Mouse (Mus musculus) neural tube, embryonic 13.5 days (tissue): ENCODE results near the gene Eif4enif1. TPM values are rescaled to one million over a fixed set of nuclear protein-coding genes. Genes with fewer than 3 reads are reported as not detected.
A peak's percentile ranks its signal among the peaks of the same experiment; 100 is the strongest.

ENCODE experiments used
- ATAC-seq: fragments of 200-750 bp; cut with Nextera tagmentation; 2 replicates; pipeline ENCODE4 v1.8.0; 2017; ENCODE audit warnings: low read depth, mild to moderate bottlenecking, moderate TSS enrichment, moderate library complexity
- H3K27ac ChIP-seq: fragments of 300-500 bp; sonication (generic); replicated peaks from 2 replicates; pipeline ENCODE4 v1.5.1; 2015; ENCODE audit warnings: moderate library complexity, mild to moderate bottlenecking, inconsistent platforms
- H3K27me3 ChIP-seq: fragments of 300-500 bp; sonication (generic); 2 replicates; pipeline ENCODE4 v1.6.1; 2015; ENCODE audit warnings: mild to moderate bottlenecking, inconsistent platforms
- H3K36me3 ChIP-seq: fragments of 300-500 bp; sonication (generic); 2 replicates; pipeline ENCODE4 v1.6.1; 2015; ENCODE audit warnings: mild to moderate bottlenecking, inconsistent platforms
- H3K4me1 ChIP-seq: fragments of 300-500 bp; sonication (generic); replicated peaks from 2 replicates; pipeline ENCODE4 v1.6.1; 2015; ENCODE audit warnings: inconsistent platforms
- H3K4me2 ChIP-seq: fragments of 300-500 bp; sonication (generic); 2 replicates; pipeline ENCODE4 v1.6.1; 2015; ENCODE audit warnings: inconsistent platforms, mild to moderate bottlenecking, moderate library complexity
- H3K4me3 ChIP-seq: fragments of 300-500 bp; sonication (generic); 2 replicates; pipeline ENCODE4 v1.5.1; 2015; ENCODE audit warnings: mild to moderate bottlenecking, inconsistent platforms
- H3K9ac ChIP-seq: fragments of 300-500 bp; sonication (generic); 2 replicates; pipeline ENCODE4 v1.6.1; 2015; ENCODE audit warnings: moderate library complexity, mild to moderate bottlenecking, inconsistent platforms
- H3K9me3 ChIP-seq: fragments of 300-500 bp; sonication (generic); 2 replicates; pipeline ENCODE4 v1.6.1; 2016; ENCODE audit warnings: inconsistent platforms
- WGBS: fragments of 180-500 bp; shearing (Covaris S2); methylation state at CpG from one replicate; pipeline ENCODE4 v1.1.7; 2015; 5-methylcytosine and 5-hydroxymethylcytosine counted together
- polyA plus RNA-seq: library from polyadenylated mRNA; unstranded; fragments of >200 nt; fragmentation: Nextera tagmentation; extraction: Ambion mirVana; gene quantifications from 2 replicates; pipeline ENCODE4 v1.2.1, GENCODE M21; 2015

Gene Eif4enif1
- polyA plus RNA-seq, 1 experiment from 2014 or later = 53.0 TPM

GRCm38 (mm10) chr11:3285940-3286339 is 83.7 kb downstream of the Eif4enif1 start:
- Histone ChIP-seq H3K9me3 (peaks cover 5% of the 10 kb centered on the region; the same call in 1 of the 2 replicates), H3K36me3 (no peaks in the 10 kb centered on the region), H3K4me3 (no peak overlapping the region), H3K27ac (no peak overlapping the region), H3K27me3 (no peaks in the 10 kb centered on the region), H3K4me2 (no peak overlapping the region), H3K9ac (no peak overlapping the region), H3K4me1 (peaks cover 17% of the 10 kb centered on the region)
- WGBS = 90% methylated on average over 3 of the region's 3 CpGs
- ATAC-seq = no peak

GRCm38 (mm10) chr11:3287131-3287530 is 84.9 kb downstream of the Eif4enif1 start:
- no peaks in the 10 kb centered on the region for H3K9me3 ChIP-seq
- H3K27me3 ChIP-seq = no peaks in the 10 kb centered on the region
- no peak overlapping the region for H3K4me2 ChIP-seq
- no peak overlapping the region for H3K27ac ChIP-seq
- 0 out of 2 replicates have a peak overlapping the region, but pooled peaks have one; percentile 8 for H3K9ac ChIP-seq
- no peak overlapping the region for H3K4me3 ChIP-seq
- no peak for ATAC-seq
- peaks cover 27% of the 10 kb centered on the region for H3K4me1 ChIP-seq
- no peaks in the 10 kb centered on the region for H3K36me3 ChIP-seq
- 34% methylated on average over 6 of the region's 6 CpGs for WGBS

GRCm38 (mm10) chr11:3287921-3288320 is 85.7 kb downstream of the Eif4enif1 start:
- H3K9ac ChIP-seq = peak overlapping the region; percentile 98
- H3K4me1 ChIP-seq = peaks cover 35% of the 10 kb centered on the region
- no peaks in the 10 kb centered on the region for H3K27me3 ChIP-seq
- no peaks in the 10 kb centered on the region for H3K36me3 ChIP-seq
- H3K4me2 ChIP-seq = peak overlapping the region; percentile 98
- no peaks in the 10 kb centered on the region for H3K9me3 ChIP-seq
- ATAC-seq = no peak
- 62% methylated on average over 5 of the region's 5 CpGs for WGBS
- H3K4me3 ChIP-seq = peak overlapping the region; percentile 80
- peak overlapping the region; percentile 100 for H3K27ac ChIP-seq

DNA sequence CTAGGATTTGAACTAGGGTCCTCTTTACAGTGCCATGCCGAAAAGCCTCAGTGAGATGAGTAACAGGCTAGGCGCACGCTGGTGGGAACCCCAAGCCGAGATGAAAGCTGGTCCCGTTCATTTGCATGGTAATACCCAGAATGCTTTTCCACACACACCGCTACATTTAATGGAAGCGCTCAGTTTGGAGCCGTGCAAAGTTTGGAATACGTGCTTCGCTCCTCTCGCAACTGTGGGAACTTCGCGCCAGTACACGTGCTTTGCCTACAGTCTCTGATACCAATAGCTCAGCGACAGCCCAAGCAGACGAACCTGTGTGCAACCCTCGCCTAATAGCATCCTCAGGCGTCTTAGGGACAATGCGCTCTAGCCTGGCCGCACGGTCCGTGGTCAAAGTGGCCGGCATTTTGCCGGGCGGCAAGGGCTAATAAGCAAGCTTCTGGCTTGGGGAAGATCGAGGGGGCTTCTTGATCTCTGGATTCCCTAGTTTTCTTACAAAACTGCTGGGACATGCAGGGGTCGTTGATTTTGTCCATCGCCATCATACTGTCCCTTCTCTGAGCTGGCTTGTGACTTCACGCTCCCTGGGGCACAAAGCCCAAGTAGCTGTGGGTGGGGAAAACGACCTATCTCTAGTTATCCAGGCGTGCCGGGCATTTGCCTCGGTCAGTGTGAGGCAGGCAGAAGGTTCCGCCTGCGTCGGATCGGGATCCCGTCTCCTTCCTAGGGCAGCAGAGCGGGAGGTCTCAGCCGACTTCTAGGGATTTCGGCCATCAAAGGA is 86.5 kb downstream of the Eif4enif1 start, which contains the start of gene Patz1:
TSS of gene Patz1 (plus strand) at position 354 of the 781 bp plus-strand sequence.
- under 1% methylated on average over 41 of the region's 41 CpGs for WGBS
- H3K27ac ChIP-seq = peak within 1 kb of the TSS; percentile 100
- H3K27me3 ChIP-seq = no peaks in the 10 kb centered on the region
- peaks cover 43% of the 10 kb centered on the region for H3K4me1 ChIP-seq
- H3K4me3 ChIP-seq = peak within 1 kb of the TSS; percentile 80
- peak within 1 kb of the TSS; percentile 98 for H3K9ac ChIP-seq
- ATAC-seq = peak; percentile 46
- peak within 1 kb of the TSS; percentile 98 for H3K4me2 ChIP-seq
- peaks cover 5% of the 10 kb centered on the region for H3K36me3 ChIP-seq
- no peaks in the 10 kb centered on the region for H3K9me3 ChIP-seq

DNA sequence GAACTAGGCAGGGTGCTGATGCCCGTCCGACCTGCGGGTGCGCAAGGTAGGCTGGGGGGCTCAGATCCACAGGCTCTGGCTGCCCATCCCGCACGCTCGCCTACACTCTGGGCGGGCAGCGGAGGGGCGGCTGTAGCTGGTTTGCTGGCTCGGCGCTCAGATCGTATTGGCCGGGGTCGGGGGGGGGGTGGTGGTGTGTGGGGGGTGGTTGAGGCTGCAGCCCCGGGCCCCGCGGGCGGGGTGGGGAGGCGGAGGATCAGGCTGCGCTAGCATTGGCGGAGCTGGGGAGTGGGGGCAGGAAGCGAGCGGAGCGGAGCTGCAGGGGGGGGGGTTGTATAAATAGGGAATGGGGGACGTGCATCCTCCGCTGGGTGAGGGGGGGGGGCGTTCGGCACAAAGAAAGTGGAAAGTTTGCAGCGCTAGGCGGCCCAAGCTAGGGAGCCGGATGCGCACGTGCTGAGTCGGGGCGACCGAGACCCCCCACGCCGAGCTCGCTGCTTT is 87.2 kb downstream of the Eif4enif1 start:
- H3K27me3 ChIP-seq = no peaks in the 10 kb centered on the region
- peaks cover 49% of the 10 kb centered on the region for H3K4me1 ChIP-seq
- peak overlapping the region; percentile 98 for H3K4me2 ChIP-seq
- H3K9ac ChIP-seq = peak overlapping the region; percentile 98
- peak; percentile 86 for ATAC-seq
- under 1% methylated on average over 37 of the region's 40 CpGs for whole genome bisulfite sequencing
- peak overlapping the region; percentile 100 for H3K27ac ChIP-seq
- H3K4me3 ChIP-seq = peak overlapping the region; percentile 80
- no peaks in the 10 kb centered on the region for H3K9me3 ChIP-seq
- H3K36me3 ChIP-seq = peaks cover 11% of the 10 kb centered on the region

GRCm38 (mm10) chr11:3289803-3290639 is 87.8 kb downstream of the Eif4enif1 start:
- H3K9ac ChIP-seq = peak overlapping the region; percentile 98
- ATAC-seq = peak; percentile 64
- no peaks in the 10 kb centered on the region for H3K27me3 ChIP-seq
- peak overlapping the region; percentile 80 for H3K4me3 ChIP-seq
- WGBS = under 1% methylated on average over 89 of the region's 92 CpGs
- no peaks in the 10 kb centered on the region for H3K9me3 ChIP-seq
- peaks cover 56% of the 10 kb centered on the region for H3K4me1 ChIP-seq
- H3K36me3 ChIP-seq = peaks cover 18% of the 10 kb centered on the region
- peak overlapping the region; percentile 98 for H3K4me2 ChIP-seq
- peak overlapping the region; percentile 100 for H3K27ac ChIP-seq

GRCm38 (mm10) chr11:3290640-3291310 is 88.6 kb downstream of the Eif4enif1 start:
- ATAC-seq = peak; percentile 2; the same call in 1 of the 2 replicates
- no peaks in the 10 kb centered on the region for H3K9me3 ChIP-seq
- H3K27me3 ChIP-seq = no peaks in the 10 kb centered on the region
- H3K4me1 ChIP-seq = peaks cover 63% of the 10 kb centered on the region
- under 1% methylated on average over 50 of the region's 50 CpGs for WGBS
- H3K27ac ChIP-seq = peak overlapping the region; percentile 100
- peak overlapping the region; percentile 80 for H3K4me3 ChIP-seq
- H3K4me2 ChIP-seq = peak overlapping the region; percentile 98
- peaks cover 25% of the 10 kb centered on the region for H3K36me3 ChIP-seq
- H3K9ac ChIP-seq = peak overlapping the region; percentile 98

DNA sequence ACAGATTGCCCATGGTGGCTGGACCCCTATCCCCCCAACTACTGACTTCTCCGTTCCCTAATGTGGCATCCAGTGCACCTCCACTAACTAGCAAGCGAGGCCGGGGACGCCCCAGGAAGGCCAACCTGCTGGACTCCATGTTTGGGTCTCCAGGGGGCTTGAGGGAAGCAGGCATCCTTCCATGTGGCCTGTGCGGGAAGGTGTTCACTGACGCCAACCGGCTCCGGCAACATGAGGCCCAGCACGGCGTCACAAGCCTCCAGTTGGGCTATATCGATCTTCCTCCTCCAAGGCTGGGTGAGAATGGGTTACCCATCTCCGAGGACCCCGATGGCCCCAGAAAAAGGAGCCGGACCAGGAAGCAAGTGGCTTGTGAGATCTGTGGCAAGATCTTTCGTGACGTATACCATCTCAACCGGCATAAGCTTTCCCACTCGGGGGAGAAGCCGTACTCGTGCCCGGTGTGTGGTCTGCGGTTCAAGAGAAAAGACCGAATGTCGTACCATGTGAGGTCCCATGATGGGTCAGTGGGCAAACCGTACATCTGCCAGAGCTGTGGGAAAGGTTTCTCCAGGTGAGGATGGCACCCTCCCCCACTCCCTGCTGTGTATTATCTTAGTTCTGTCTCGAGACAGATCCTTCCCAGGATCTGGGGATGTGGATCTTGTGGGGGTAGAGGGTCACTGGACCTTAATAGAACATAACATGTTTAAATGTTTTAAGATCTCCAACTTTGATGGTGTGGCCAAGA is 89.3 kb downstream of the Eif4enif1 start:
- ATAC-seq = no peak
- no peaks in the 10 kb centered on the region for H3K9me3 ChIP-seq
- peak overlapping the region; percentile 98 for H3K4me2 ChIP-seq
- H3K9ac ChIP-seq = peak overlapping the region; percentile 98
- peak overlapping the region; percentile 80 for H3K4me3 ChIP-seq
- under 1% methylated on average over 26 of the region's 26 CpGs for WGBS
- peaks cover 70% of the 10 kb centered on the region for H3K4me1 ChIP-seq
- H3K27me3 ChIP-seq = no peaks in the 10 kb centered on the region
- peak overlapping the region; percentile 100 for H3K27ac ChIP-seq
- peaks cover 32% of the 10 kb centered on the region for H3K36me3 ChIP-seq

DNA sequence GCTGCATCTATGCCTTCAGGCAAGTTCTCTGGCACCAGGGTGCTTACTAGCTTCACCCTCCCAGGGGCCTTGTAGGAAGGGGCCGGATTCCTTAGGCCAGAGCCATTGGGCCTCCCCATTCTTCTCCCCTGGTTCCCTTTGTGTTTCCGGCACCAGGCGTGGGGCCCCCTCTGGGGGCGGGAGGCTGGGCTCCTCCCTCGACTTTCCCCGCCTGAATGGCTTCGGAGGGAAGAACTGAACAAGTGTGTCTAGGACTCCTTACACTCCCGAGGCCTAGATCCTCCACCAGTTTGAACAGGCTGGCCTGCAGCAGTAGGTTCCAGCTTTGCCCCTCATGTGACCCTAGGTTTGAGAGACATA is 89.8 kb downstream of the Eif4enif1 start:
- H3K36me3 ChIP-seq = peaks cover 38% of the 10 kb centered on the region
- H3K4me3 ChIP-seq = peak overlapping the region; percentile 80
- H3K4me2 ChIP-seq = peak overlapping the region; percentile 98
- ATAC-seq = peak; percentile 1; the same call in 1 of the 2 replicates
- peak overlapping the region; percentile 98 for H3K9ac ChIP-seq
- WGBS = 0% methylated on average over 8 of the region's 8 CpGs
- no peaks in the 10 kb centered on the region for H3K9me3 ChIP-seq
- peak overlapping the region; percentile 100 for H3K27ac ChIP-seq
- no peaks in the 10 kb centered on the region for H3K27me3 ChIP-seq
- H3K4me1 ChIP-seq = peaks cover 75% of the 10 kb centered on the region

GRCm38 (mm10) chr11:3292711-3293249 is 90.6 kb downstream of the Eif4enif1 start:
- Histone ChIP-seq H3K27me3 (no peaks in the 10 kb centered on the region), H3K4me2 (peak overlapping the region; percentile 98), H3K9me3 (no peaks in the 10 kb centered on the region), H3K36me3 (peaks cover 45% of the 10 kb centered on the region), H3K4me3 (peak overlapping the region; percentile 80), H3K4me1 (peaks cover 77% of the 10 kb centered on the region), H3K9ac (peak overlapping the region; percentile 98), H3K27ac (peak overlapping the region; percentile 100)
- ATAC-seq = 0 out of 2 replicates have a peak, but pooled peaks have one; percentile 6
- WGBS = under 1% methylated on average over 8 of the region's 8 CpGs

DNA sequence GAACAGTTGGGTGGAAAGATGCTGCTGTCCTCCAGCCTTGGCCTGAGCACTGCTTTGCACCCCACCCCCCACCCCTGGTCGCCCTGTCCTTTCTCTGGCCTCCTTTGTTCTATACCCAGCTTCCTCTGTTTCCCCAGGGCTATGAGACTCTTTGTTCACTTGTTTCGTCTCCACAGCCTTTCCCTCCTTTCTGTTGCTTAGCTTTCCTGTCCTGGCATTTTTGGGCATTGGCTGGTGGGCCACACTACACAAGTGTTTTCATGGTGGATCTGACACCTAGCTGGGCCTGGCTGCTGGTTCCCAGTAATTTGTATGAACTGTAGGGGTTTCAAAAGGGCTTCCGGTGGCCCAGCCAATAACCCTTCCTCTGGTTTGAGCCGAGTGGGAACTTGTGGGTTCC is 91.2 kb downstream of the Eif4enif1 start:
- Histone ChIP-seq H3K4me3 (peak overlapping the region; percentile 80), H3K4me2 (peak overlapping the region; percentile 98), H3K9me3 (no peaks in the 10 kb centered on the region), H3K27me3 (no peaks in the 10 kb centered on the region), H3K9ac (peak overlapping the region; percentile 98), H3K4me1 (peaks cover 72% of the 10 kb centered on the region), H3K36me3 (peaks cover 51% of the 10 kb centered on the region), H3K27ac (peak overlapping the region; percentile 100)
- ATAC-seq = no peak
- WGBS = 12% methylated on average over 4 of the region's 4 CpGs
